Mouse (Mus musculus) T-cell, adult 2 months (primary cell): ENCODE data around the gene Cnot8.

Source experiments
- DNase-seq: peaks from one replicate; pipeline ENCODE4 v3.0.0; 2022; ENCODE audit warnings: low spot score

The Cnot8 gene

DNA sequence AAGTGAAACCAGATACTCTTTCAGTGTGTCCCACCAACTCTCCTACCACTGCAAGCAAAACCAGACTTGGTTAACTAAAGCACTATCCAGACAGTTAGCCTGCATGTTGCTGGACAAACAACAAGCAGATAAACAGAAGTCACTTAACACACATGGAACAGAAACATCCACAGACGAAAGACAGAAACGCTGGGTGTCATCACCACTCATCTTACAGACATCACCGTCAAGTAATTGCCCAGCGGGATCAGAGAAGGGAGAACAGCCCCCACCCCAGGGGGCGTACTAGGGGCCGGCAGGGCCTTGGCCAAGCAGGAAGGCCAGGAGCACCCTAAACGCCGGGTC, 63.8 kb downstream of the Cnot8 start:
- no peak for DNase-seq
